Mouse (Mus musculus) limb, embryonic 15.5 days (tissue): ENCODE measurements around the gene Ap3s2. TPM values are rescaled to one million over a fixed set of nuclear protein-coding genes. Genes with fewer than 3 reads are reported as not detected.
A peak's percentile ranks its signal among the peaks of the same experiment; 100 is the strongest.

ENCODE experiments used
- ATAC-seq: fragments of 200-750 bp; cut with Nextera tagmentation; 2 replicates; pipeline ENCODE4 v1.8.0; 2017; ENCODE audit warnings: low read depth, moderate TSS enrichment; ENCODE audit not compliant: insufficient number of reproducible peaks, low FRiP score, low TSS enrichment
- H3K27ac ChIP-seq: fragments of 300-500 bp; sonication (generic); 2 replicates; pipeline ENCODE4 v1.5.1; 2015; ENCODE audit warnings: moderate library complexity, mild to moderate bottlenecking, inconsistent platforms
- H3K27me3 ChIP-seq: fragments of 300-500 bp; sonication (generic); 2 replicates; pipeline ENCODE4 v1.6.1; 2015; ENCODE audit warnings: inconsistent platforms
- H3K36me3 ChIP-seq: fragments of 300-500 bp; sonication (generic); 2 replicates; pipeline ENCODE4 v1.6.1; 2015; ENCODE audit warnings: inconsistent platforms
- H3K4me1 ChIP-seq: fragments of 300-500 bp; sonication (generic); 2 replicates; pipeline ENCODE4 v1.6.1; 2015; ENCODE audit warnings: inconsistent platforms
- H3K4me2 ChIP-seq: fragments of 300-500 bp; sonication (generic); 2 replicates; pipeline ENCODE4 v1.6.1; 2015; ENCODE audit warnings: mild to moderate bottlenecking, inconsistent platforms
- H3K4me3 ChIP-seq: fragments of 300-500 bp; sonication (generic); 2 replicates; pipeline ENCODE4 v1.5.1; 2015; ENCODE audit warnings: mild to moderate bottlenecking, inconsistent platforms
- H3K9ac ChIP-seq: fragments of 300-500 bp; sonication (generic); 2 replicates; pipeline ENCODE4 v1.6.1; 2015; ENCODE audit warnings: inconsistent platforms
- H3K9me3 ChIP-seq: fragments of 300-500 bp; sonication (generic); 2 replicates; pipeline ENCODE4 v1.6.1; 2016; ENCODE audit warnings: inconsistent platforms
- WGBS: fragments of 180-500 bp; shearing (Covaris S2); methylation state at CpG from one replicate; pipeline ENCODE4 v1.1.7; 2015; 5-methylcytosine and 5-hydroxymethylcytosine counted together
- polyA plus RNA-seq: library from polyadenylated mRNA; unstranded; fragments of >200 nt; fragmentation: Nextera tagmentation; extraction: Ambion mirVana; gene quantifications from 2 replicates; pipeline ENCODE4 v1.2.1, GENCODE M21; 2015

Gene Ap3s2
- 25.6 and 25.7 TPM in 2 replicates for polyA plus RNA-seq

GRCm38 (mm10) chr7:79920344-79920983, at the start of gene Ap3s2:
Gene Ap3s2, minus strand, starts transcription at chr7:79920649.
- Histone ChIP-seq H3K4me1 (peaks cover 13% of the 10 kb centered on the region), H3K9me3 (no peaks in the 10 kb centered on the region), H3K9ac (peak within 1 kb of the TSS; percentile 75), H3K36me3 (peaks cover 13% of the 10 kb centered on the region), H3K4me2 (peak within 1 kb of the TSS; percentile 78), H3K27me3 (no peaks in the 10 kb centered on the region), H3K4me3 (peak within 1 kb of the TSS; percentile 78), H3K27ac (peak within 1 kb of the TSS; percentile 78)
- under 1% methylated on average over 34 of the region's 34 CpGs for WGBS
- peak; percentile 88 for ATAC-seq

GRCm38 (mm10) chr7:79968326-79968725, 47.9 kb upstream of the Ap3s2 start:
- Histone ChIP-seq H3K27ac (no peak overlapping the region), H3K4me2 (no peak overlapping the region), H3K27me3 (no peaks in the 10 kb centered on the region), H3K9me3 (no peaks in the 10 kb centered on the region), H3K4me3 (no peak overlapping the region), H3K9ac (no peak overlapping the region), H3K4me1 (no peaks in the 10 kb centered on the region), H3K36me3 (no peaks in the 10 kb centered on the region)
- WGBS, result 84% methylated on average over 6 of the region's 6 CpGs
- no peak for ATAC-seq

- no peak for ATAC-seq
- Histone ChIP-seq H3K27me3 (no peaks in the 10 kb centered on the region), H3K9ac (no peak overlapping the region), H3K4me3 (no peak overlapping the region), H3K27ac (no peak overlapping the region), H3K36me3 (no peaks in the 10 kb centered on the region), H3K9me3 (no peaks in the 10 kb centered on the region), H3K4me1 (no peaks in the 10 kb centered on the region), H3K4me2 (no peak overlapping the region)
- 63% methylated on average over 1 of the region's 1 CpGs for WGBS
Measured at GRCm38 (mm10) chr7:79961600-79961999, 41.2 kb upstream of the Ap3s2 start.

- 73% methylated on average over 1 of the region's 1 CpGs for WGBS
- no peaks in the 10 kb centered on the region for H3K4me1 ChIP-seq
- no peak for ATAC-seq
- no peaks in the 10 kb centered on the region for H3K9me3 ChIP-seq
- no peaks in the 10 kb centered on the region for H3K36me3 ChIP-seq
- no peak overlapping the region for H3K4me2 ChIP-seq
- H3K9ac ChIP-seq, result no peak overlapping the region
- no peaks in the 10 kb centered on the region for H3K27me3 ChIP-seq
- H3K27ac ChIP-seq, result no peak overlapping the region
- H3K4me3 ChIP-seq, result no peak overlapping the region
Measured at GRCm38 (mm10) chr7:79956131-79956530, 35.7 kb upstream of the Ap3s2 start.

GRCm38 (mm10) chr7:79954890-79955289, 34.4 kb upstream of the Ap3s2 start:
- 100% methylated on average over 1 of the region's 1 CpGs for WGBS
- no peaks in the 10 kb centered on the region for H3K9me3 ChIP-seq
- no peak overlapping the region for H3K27ac ChIP-seq
- H3K4me2 ChIP-seq, result no peak overlapping the region
- H3K27me3 ChIP-seq, result no peaks in the 10 kb centered on the region
- ATAC-seq, result no peak
- no peak overlapping the region for H3K9ac ChIP-seq
- H3K4me3 ChIP-seq, result no peak overlapping the region
- no peaks in the 10 kb centered on the region for H3K36me3 ChIP-seq
- H3K4me1 ChIP-seq, result no peaks in the 10 kb centered on the region

- Histone ChIP-seq H3K4me3 (no peak overlapping the region), H3K4me2 (no peak overlapping the region), H3K4me1 (no peaks in the 10 kb centered on the region), H3K9me3 (no peaks in the 10 kb centered on the region), H3K36me3 (no peaks in the 10 kb centered on the region), H3K9ac (no peak overlapping the region), H3K27ac (no peak overlapping the region), H3K27me3 (no peaks in the 10 kb centered on the region)
- ATAC-seq, result no peak
- WGBS, result 66% methylated on average over 3 of the region's 3 CpGs
Measured at GRCm38 (mm10) chr7:79951038-79951437, 30.6 kb upstream of the Ap3s2 start.

- H3K4me3 ChIP-seq, result no peak overlapping the region
- H3K9ac ChIP-seq, result no peak overlapping the region
- H3K4me1 ChIP-seq, result no peaks in the 10 kb centered on the region
- H3K4me2 ChIP-seq, result no peak overlapping the region
- ATAC-seq, result no peak
- no peaks in the 10 kb centered on the region for H3K27me3 ChIP-seq
- H3K27ac ChIP-seq, result no peak overlapping the region
- no peaks in the 10 kb centered on the region for H3K9me3 ChIP-seq
- H3K36me3 ChIP-seq, result no peaks in the 10 kb centered on the region
- WGBS, result 73% methylated on average over 6 of the region's 6 CpGs
Measured at GRCm38 (mm10) chr7:79950236-79950635, 29.8 kb upstream of the Ap3s2 start.

GRCm38 (mm10) chr7:79935511-79936205, 15.2 kb upstream of the Ap3s2 start:
- no peak for ATAC-seq
- peak overlapping the region; percentile 35 for H3K9ac ChIP-seq
- 14% methylated on average over 19 of the region's 19 CpGs for WGBS
- peak overlapping the region; percentile 51 for H3K4me3 ChIP-seq
- H3K9me3 ChIP-seq, result no peaks in the 10 kb centered on the region
- H3K4me1 ChIP-seq, result peaks cover 12% of the 10 kb centered on the region
- no peaks in the 10 kb centered on the region for H3K27me3 ChIP-seq
- H3K27ac ChIP-seq, result peak overlapping the region; percentile 57; the same call in 1 of the 2 replicates
- H3K36me3 ChIP-seq, result no peaks in the 10 kb centered on the region
- H3K4me2 ChIP-seq, result peak overlapping the region; percentile 75

GRCm38 (mm10) chr7:79934862-79935510, 14.5 kb upstream of the Ap3s2 start, which contains the start of gene Arpin:
Gene Arpin, minus strand, starts transcription at chr7:79935359.
- 2% methylated on average over 32 of the region's 32 CpGs for WGBS
- ATAC-seq, result peak; percentile 53; the same call in 1 of the 2 replicates
- H3K4me2 ChIP-seq, result peak within 1 kb of the TSS; percentile 75
- H3K27ac ChIP-seq, result peak within 1 kb of the TSS; percentile 57
- H3K4me3 ChIP-seq, result peak within 1 kb of the TSS; percentile 51
- no peaks in the 10 kb centered on the region for H3K36me3 ChIP-seq
- no peaks in the 10 kb centered on the region for H3K27me3 ChIP-seq
- H3K4me1 ChIP-seq, result peaks cover 12% of the 10 kb centered on the region
- H3K9me3 ChIP-seq, result no peaks in the 10 kb centered on the region
- H3K9ac ChIP-seq, result peak within 1 kb of the TSS; percentile 35

- H3K4me1 ChIP-seq, result peaks cover 12% of the 10 kb centered on the region
- WGBS, result 40% methylated on average over 5 of the region's 5 CpGs
- ATAC-seq, result no peak
Measured at GRCm38 (mm10) chr7:79934461-79934860, 14.0 kb upstream of the Ap3s2 start.

GRCm38 (mm10) chr7:79928516-79929052, 8.1 kb upstream of the Ap3s2 start:
- H3K9ac ChIP-seq, result no peak overlapping the region
- H3K27ac ChIP-seq, result no peak overlapping the region
- no peak overlapping the region for H3K4me2 ChIP-seq
- no peak overlapping the region for H3K4me3 ChIP-seq
- no peaks in the 10 kb centered on the region for H3K9me3 ChIP-seq
- no peaks in the 10 kb centered on the region for H3K27me3 ChIP-seq
- WGBS, result 84% methylated on average over 2 of the region's 2 CpGs
- ATAC-seq, result no peak
- H3K36me3 ChIP-seq, result peaks cover 40% of the 10 kb centered on the region
- no peaks in the 10 kb centered on the region for H3K4me1 ChIP-seq

More at GRCm38 (mm10) chr7:79934461-79934860, 14.0 kb upstream of the Ap3s2 start:
- Histone ChIP-seq H3K4me2 (peak overlapping the region; percentile 75), H3K27ac (peak overlapping the region; percentile 57), H3K9ac (peak overlapping the region; percentile 35), H3K4me3 (peak overlapping the region; percentile 51), H3K27me3 (no peaks in the 10 kb centered on the region), H3K36me3 (no peaks in the 10 kb centered on the region), H3K9me3 (no peaks in the 10 kb centered on the region)

GRCm38 (mm10) chr7:79914556-79914955, 5.9 kb downstream of the Ap3s2 start:
- no peak for ATAC-seq
- WGBS, result 65% methylated on average over 3 of the region's 3 CpGs
- H3K4me2 ChIP-seq, result no peak overlapping the region
- peaks cover 2% of the 10 kb centered on the region for H3K4me1 ChIP-seq
- no peaks in the 10 kb centered on the region for H3K27me3 ChIP-seq
- H3K4me3 ChIP-seq, result no peak overlapping the region
- no peak overlapping the region for H3K27ac ChIP-seq
- peaks cover 28% of the 10 kb centered on the region for H3K36me3 ChIP-seq
- H3K9me3 ChIP-seq, result no peaks in the 10 kb centered on the region
- no peak overlapping the region for H3K9ac ChIP-seq
